Mouse (Mus musculus) hindbrain, embryonic 14.5 days (tissue): ENCODE measurements at regions not wholly inside any gene's neighbourhood (a gene's known extent, or its start where the extent isn't known, plus 50 kb on each side); places are given as distances from the start of the nearest gene placed in this dataset.

Source experiments
- ATAC-seq: fragments of 200-750 bp; cut with Nextera tagmentation; 2 replicates; pipeline ENCODE4 v1.8.0; 2017; ENCODE audit warnings: moderate number of reproducible peaks, mild to moderate bottlenecking, moderate TSS enrichment, moderate library complexity; ENCODE audit not compliant: low FRiP score
- DNase-seq: peaks from one replicate; pipeline ENCODE4 v3.0.0-alpha.2; 2015; ENCODE audit warnings: low spot score
- H3K27ac ChIP-seq: fragments of 300-500 bp; sonication (generic); 2 replicates; pipeline ENCODE4 v1.5.1; 2014; ENCODE audit warnings: mild to moderate bottlenecking, moderate library complexity
- H3K27me3 ChIP-seq: fragments of 300-500 bp; sonication (generic); 2 replicates; pipeline ENCODE4 v1.6.1; 2014; ENCODE audit warnings: mild to moderate bottlenecking, low read length, mixed read lengths; ENCODE audit not compliant: control insufficient read depth, insufficient read depth
- H3K36me3 ChIP-seq: fragments of 300-500 bp; sonication (generic); replicated peaks from 2 replicates; pipeline ENCODE4 v1.6.1; 2014; ENCODE audit not compliant: control insufficient read depth, insufficient read depth
- H3K4me1 ChIP-seq: fragments of 300-500 bp; sonication (generic); replicated peaks from 2 replicates; pipeline ENCODE4 v1.6.1; 2014; ENCODE audit warnings: antibody characterized with exemption, low read length, mixed read lengths; ENCODE audit not compliant: control insufficient read depth, insufficient read depth
- H3K4me2 ChIP-seq: fragments of 300-500 bp; sonication (generic); replicated peaks from 2 replicates; pipeline ENCODE4 v1.6.1; 2014; ENCODE audit warnings: mild to moderate bottlenecking, moderate library complexity
- H3K4me3 ChIP-seq: fragments of 300-500 bp; sonication (generic); replicated peaks from 2 replicates; pipeline ENCODE4 v1.5.1; 2014; ENCODE audit warnings: mild to moderate bottlenecking, low read length
- H3K9ac ChIP-seq: fragments of 300-500 bp; sonication (generic); 2 replicates; pipeline ENCODE4 v1.6.1; 2014
- H3K9me3 ChIP-seq: fragments of 300-500 bp; sonication (generic); 2 replicates; pipeline ENCODE4 v1.6.1; 2016; ENCODE audit warnings: low read length; ENCODE audit not compliant: control insufficient read depth
- WGBS: fragments of 180-500 bp; shearing (Covaris S2); extraction: QIAGEN DNeasy Blood & Tissue Kit; methylation state at CpG from one replicate; pipeline ENCODE4 v1.1.7; 2014; 5-methylcytosine and 5-hydroxymethylcytosine counted together

DNA sequence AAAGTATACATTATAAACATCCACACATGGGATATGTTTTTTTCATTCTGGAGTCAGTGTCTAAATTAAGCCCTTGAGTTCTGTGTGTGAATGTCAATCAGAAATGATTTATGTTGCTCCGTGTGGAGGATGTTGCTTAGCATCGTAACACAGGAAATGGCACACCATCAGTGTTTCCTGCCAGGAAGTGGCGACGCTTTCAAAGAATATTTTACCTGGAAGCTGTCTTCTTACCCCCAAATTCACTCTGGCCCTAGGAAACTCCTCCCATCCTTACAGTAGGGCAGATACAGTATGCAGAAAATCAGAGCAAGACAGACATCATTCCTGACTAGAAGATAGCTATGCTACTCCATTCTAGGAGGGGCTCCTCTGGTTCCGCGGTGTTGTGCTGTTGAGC is 145.1 kb upstream of the L3mbtl3 start:
- Histone ChIP-seq H3K27ac (no peak overlapping the region), H3K4me3 (no peak overlapping the region), H3K36me3 (no peaks in the 10 kb centered on the region), H3K4me2 (no peak overlapping the region), H3K9me3 (no peaks in the 10 kb centered on the region), H3K27me3 (no peaks in the 10 kb centered on the region), H3K4me1 (no peaks in the 10 kb centered on the region), H3K9ac (no peak overlapping the region)
- 77% methylated on average over 6 of the region's 6 CpGs for WGBS
- no peak for ATAC-seq
- no peak for DNase-seq

DNA sequence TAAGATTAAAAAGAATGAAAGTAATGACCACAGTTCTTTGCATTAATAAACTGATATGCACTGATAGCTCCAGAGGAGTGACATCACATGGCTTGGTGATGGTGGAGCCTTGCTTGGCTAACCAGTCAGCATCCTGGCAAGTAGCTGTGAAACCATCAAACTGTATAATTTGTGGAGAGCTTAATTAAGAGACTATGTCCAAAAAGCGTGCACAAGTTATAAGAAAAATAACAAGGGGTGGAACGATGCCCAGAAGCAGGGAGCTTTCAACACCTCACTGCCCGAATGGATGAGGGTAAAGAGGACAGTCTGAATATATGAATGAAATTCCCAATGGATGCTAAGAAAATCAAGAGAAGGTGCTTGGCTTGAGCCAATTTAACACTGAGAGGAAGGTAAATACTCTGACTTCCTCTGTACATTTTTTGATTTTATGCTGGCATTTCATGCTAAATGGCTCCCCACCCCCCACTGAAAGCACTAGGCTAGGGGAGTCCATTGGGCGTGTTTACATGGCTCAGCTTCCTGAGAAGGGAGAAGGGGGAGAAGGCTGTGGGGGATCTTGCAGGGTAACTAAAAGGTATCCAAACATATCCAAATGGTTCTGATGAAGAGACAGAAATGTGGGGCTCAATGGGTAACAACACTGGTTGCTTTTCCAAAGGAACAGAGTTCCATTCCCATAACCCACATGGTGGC is 150.2 kb upstream of the L3mbtl3 start:
- Histone ChIP-seq H3K9ac (no peak overlapping the region), H3K4me1 (no peaks in the 10 kb centered on the region), H3K27ac (no peak overlapping the region), H3K36me3 (no peaks in the 10 kb centered on the region), H3K27me3 (no peaks in the 10 kb centered on the region), H3K4me3 (no peak overlapping the region), H3K4me2 (no peak overlapping the region), H3K9me3 (no peaks in the 10 kb centered on the region)
- ATAC-seq (no peak), DNase-seq (no peak)
- WGBS, result 74% methylated on average over 4 of the region's 4 CpGs

- Histone ChIP-seq H3K4me1 (no peaks in the 10 kb centered on the region), H3K4me2 (no peak overlapping the region), H3K9ac (no peak overlapping the region), H3K36me3 (no peaks in the 10 kb centered on the region), H3K27me3 (no peaks in the 10 kb centered on the region), H3K9me3 (no peaks in the 10 kb centered on the region), H3K4me3 (no peak overlapping the region), H3K27ac (no peak overlapping the region)
- peak; percentile 51 for DNase-seq
- ATAC-seq, result no peak
These were observed 164.4 kb upstream of the L3mbtl3 start for GRCm38 (mm10) chr10:26540189-26540588.

GRCm38 (mm10) chr10:26544061-26544460 is 168.3 kb upstream of the L3mbtl3 start:
- no peaks in the 10 kb centered on the region for H3K4me1 ChIP-seq
- H3K9me3 ChIP-seq, result no peaks in the 10 kb centered on the region
- no peak for DNase-seq
- no peak overlapping the region for H3K9ac ChIP-seq
- WGBS, result 93% methylated on average over 1 of the region's 1 CpGs
- H3K4me2 ChIP-seq, result no peak overlapping the region
- no peak overlapping the region for H3K27ac ChIP-seq
- no peaks in the 10 kb centered on the region for H3K36me3 ChIP-seq
- no peak overlapping the region for H3K4me3 ChIP-seq
- ATAC-seq, result no peak
- H3K27me3 ChIP-seq, result no peaks in the 10 kb centered on the region

GRCm38 (mm10) chr10:26544796-26545195 is 169.0 kb upstream of the L3mbtl3 start:
- WGBS, result 76% methylated on average over 1 of the region's 1 CpGs
- Histone ChIP-seq H3K27me3 (no peaks in the 10 kb centered on the region), H3K4me3 (no peak overlapping the region), H3K4me2 (no peak overlapping the region), H3K36me3 (no peaks in the 10 kb centered on the region), H3K27ac (no peak overlapping the region), H3K4me1 (no peaks in the 10 kb centered on the region), H3K9me3 (no peaks in the 10 kb centered on the region), H3K9ac (no peak overlapping the region)
- DNase-seq (no peak), ATAC-seq (no peak)

- no peak for DNase-seq
- H3K4me1 ChIP-seq, result no peaks in the 10 kb centered on the region
- no peaks in the 10 kb centered on the region for H3K36me3 ChIP-seq
- no peak overlapping the region for H3K9ac ChIP-seq
- no peak overlapping the region for H3K27ac ChIP-seq
- H3K4me3 ChIP-seq, result no peak overlapping the region
- 82% methylated on average over 8 of the region's 8 CpGs for WGBS
- no peak overlapping the region for H3K4me2 ChIP-seq
- no peaks in the 10 kb centered on the region for H3K9me3 ChIP-seq
- no peak for ATAC-seq
- no peaks in the 10 kb centered on the region for H3K27me3 ChIP-seq
These were observed 180.5 kb upstream of the L3mbtl3 start for GRCm38 (mm10) chr10:26556246-26556645.

GRCm38 (mm10) chr10:26558118-26558517 is 182.3 kb upstream of the L3mbtl3 start:
- H3K36me3 ChIP-seq, result no peaks in the 10 kb centered on the region
- H3K9me3 ChIP-seq, result no peaks in the 10 kb centered on the region
- DNase-seq (no peak), ATAC-seq (no peak)
- H3K27ac ChIP-seq, result no peak overlapping the region
- no peak overlapping the region for H3K4me3 ChIP-seq
- WGBS, result 72% methylated on average over 1 of the region's 1 CpGs
- no peak overlapping the region for H3K4me2 ChIP-seq
- no peaks in the 10 kb centered on the region for H3K4me1 ChIP-seq
- no peak overlapping the region for H3K9ac ChIP-seq
- no peaks in the 10 kb centered on the region for H3K27me3 ChIP-seq

DNA sequence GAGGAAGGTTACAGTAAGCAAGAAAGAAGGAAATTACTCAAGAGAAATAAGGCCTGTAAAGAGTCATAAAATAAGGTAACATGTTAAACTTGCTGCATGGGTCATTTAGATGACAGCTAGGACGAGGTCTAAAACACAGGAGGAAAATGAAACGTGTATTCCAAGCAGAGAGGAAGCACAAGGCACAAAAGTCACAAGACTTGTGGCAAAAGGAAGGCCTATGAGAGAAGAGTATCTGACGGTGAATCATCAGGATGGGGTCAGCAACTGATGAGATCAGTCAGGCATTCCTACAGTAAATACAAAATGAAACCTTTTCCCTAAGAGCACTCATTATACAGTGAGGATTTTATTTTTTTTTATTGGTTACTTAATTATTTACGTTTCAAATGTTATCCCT is 183.6 kb upstream of the L3mbtl3 start:
- no peaks in the 10 kb centered on the region for H3K9me3 ChIP-seq
- no peak overlapping the region for H3K4me2 ChIP-seq
- no peaks in the 10 kb centered on the region for H3K36me3 ChIP-seq
- H3K4me3 ChIP-seq, result no peak overlapping the region
- H3K27ac ChIP-seq, result no peak overlapping the region
- DNase-seq (no peak), ATAC-seq (no peak)
- 84% methylated on average over 4 of the region's 4 CpGs for WGBS
- no peaks in the 10 kb centered on the region for H3K27me3 ChIP-seq
- 0 out of 2 replicates have a peak, but pooled peaks cover 4% of the 10 kb centered on the region for H3K4me1 ChIP-seq
- H3K9ac ChIP-seq, result no peak overlapping the region

GRCm38 (mm10) chr10:26560456-26560855 is 184.7 kb upstream of the L3mbtl3 start:
- Histone ChIP-seq H3K4me1 (0 out of 2 replicates have a peak, but pooled peaks cover 8% of the 10 kb centered on the region), H3K27ac (no peak overlapping the region), H3K36me3 (no peaks in the 10 kb centered on the region), H3K4me2 (no peak overlapping the region), H3K4me3 (no peak overlapping the region), H3K9me3 (no peaks in the 10 kb centered on the region), H3K9ac (no peak overlapping the region), H3K27me3 (no peaks in the 10 kb centered on the region)
- 77% methylated on average over 4 of the region's 4 CpGs for WGBS
- no peak for ATAC-seq
- DNase-seq, result no peak

DNA sequence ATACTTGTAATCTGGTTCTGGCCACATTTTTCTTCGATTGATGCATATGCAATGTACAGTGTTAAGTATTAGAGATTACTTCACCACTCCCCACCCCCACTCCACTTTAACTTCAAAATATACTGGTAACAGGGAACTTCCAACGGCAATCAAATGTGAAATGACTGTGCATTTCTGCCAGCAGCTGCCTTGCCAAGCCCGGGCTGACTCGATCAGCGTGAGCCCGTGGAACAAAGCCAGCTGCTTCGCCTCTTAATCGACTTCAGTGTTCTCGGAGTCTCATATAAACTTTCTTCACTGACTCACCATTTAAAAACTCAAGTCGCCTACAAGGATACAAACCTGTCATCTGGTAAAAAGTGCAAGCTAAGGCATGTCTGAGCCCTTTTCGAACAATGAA is 188.7 kb upstream of the L3mbtl3 start:
- no peak overlapping the region for H3K9ac ChIP-seq
- no peaks in the 10 kb centered on the region for H3K27me3 ChIP-seq
- no peak overlapping the region for H3K27ac ChIP-seq
- 0 out of 2 replicates have a peak, but pooled peaks cover 8% of the 10 kb centered on the region for H3K4me1 ChIP-seq
- ATAC-seq, result peak; percentile 65; the same call in 1 of the 2 replicates
- 0 out of 2 replicates have a peak overlapping the region, but pooled peaks have one; percentile 6 for H3K4me2 ChIP-seq
- WGBS, result 45% methylated on average over 11 of the region's 11 CpGs
- H3K9me3 ChIP-seq, result no peaks in the 10 kb centered on the region
- no peak overlapping the region for H3K4me3 ChIP-seq
- no peaks in the 10 kb centered on the region for H3K36me3 ChIP-seq
- peak; percentile 75 for DNase-seq
